ENCODE assay signal across 13 mouse cellular contexts in the genomic region with DNA sequence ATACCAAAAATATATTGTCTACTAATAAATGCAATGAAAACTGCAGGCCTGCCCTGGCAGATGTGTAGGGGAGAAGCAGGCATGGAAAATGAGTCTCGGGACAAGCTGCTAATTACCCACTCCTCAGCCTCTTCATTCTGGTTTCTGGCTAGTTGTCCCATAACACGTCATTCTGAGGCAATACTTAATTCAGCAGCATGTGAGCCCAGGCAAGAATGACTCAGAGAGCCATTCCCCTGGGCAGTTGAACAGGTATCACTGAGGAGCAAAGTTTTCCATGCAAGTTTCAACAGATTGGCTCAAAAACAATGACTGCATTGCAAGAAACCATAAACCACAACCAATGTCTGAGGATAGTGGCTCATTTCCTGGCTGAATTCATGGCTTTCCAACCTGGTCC.
"Had no signal": no experiment of that assay in that cellular context is flagged by ENCODE, and none has a peak within 500 bp of the region (broad histone marks: within the 10 kb centered on the region; RNA-seq: fewer than 3 reads in every experiment).

No protein-coding gene starts in this region.

- H3K9me3 ChIP-seq: liver, embryonic 13.5 days; lung, embryonic 15.5 days; midbrain, embryonic 12.5 days had no signal

- H3K36me3 ChIP-seq: liver, embryonic 13.5 days; lung, embryonic 15.5 days; midbrain, embryonic 12.5 days had no signal

- H3K4me3 ChIP-seq: left cerebral cortex, adult 2 months; liver, embryonic 13.5 days; lung, embryonic 15.5 days; midbrain, embryonic 12.5 days had no signal

- H3K27me3 ChIP-seq: liver, embryonic 13.5 days; lung, embryonic 15.5 days; midbrain, embryonic 12.5 days had no signal

- H3K4me2 ChIP-seq: liver, embryonic 13.5 days; lung, embryonic 15.5 days; midbrain, embryonic 12.5 days had no signal

- H3K9ac ChIP-seq: liver, embryonic 13.5 days; liver, postnatal 0 days; lung, embryonic 15.5 days; midbrain, embryonic 12.5 days had no signal

- H3K27ac ChIP-seq: left cerebral cortex, adult 2 months; liver, embryonic 13.5 days; lung, embryonic 15.5 days; macrophage; midbrain, embryonic 12.5 days had no signal

- H3K4me1 ChIP-seq: liver, embryonic 13.5 days; lung, embryonic 15.5 days; midbrain, embryonic 12.5 days had no signal

- ATAC-seq: liver, postnatal 0 days; midbrain, embryonic 16.5 days had no signal

- DNase-seq: kidney, adult 9 months; kidney, postnatal 14 days; liver; liver, embryonic 13.5 days; liver, postnatal 0 days; lung, postnatal 14 days; thymus, adult 2 months; thymus, postnatal 25 days had no signal
